8 mouse cellular contexts compared by ENCODE assay signal in the genomic region with DNA sequence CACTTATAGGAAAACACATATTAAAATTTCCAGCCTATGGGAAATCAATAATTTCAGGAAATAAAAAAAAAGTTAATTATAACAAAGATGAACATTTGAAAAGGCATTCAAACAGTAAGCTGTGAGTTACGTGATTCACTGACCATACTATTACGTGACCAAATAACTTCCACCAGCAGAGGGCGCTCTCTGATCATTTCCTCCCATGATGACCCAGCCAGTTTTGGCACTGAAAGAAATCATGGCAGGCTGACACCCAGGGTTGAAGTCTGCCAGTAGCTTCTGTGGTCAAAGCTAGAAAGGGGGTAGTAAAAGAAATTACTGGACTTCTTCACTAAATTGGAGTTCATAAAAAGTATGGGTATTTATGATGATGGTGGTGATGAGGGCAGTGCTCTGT. TPM values are rescaled to one million over a fixed set of nuclear protein-coding genes. Genes with fewer than 3 reads are reported as not detected.
A peak's percentile ranks its signal among the peaks of the same experiment; 100 is the strongest.
DNase-seq lines count a peak whose midpoint lies in the region; ATAC-seq and TF ChIP-seq lines count a peak whose summit lies in the region.

No protein-coding gene starts in this region.

- peak; percentile 84 for DNase-seq in adrenal gland, postnatal 25 days
- DNase-seq in embryonic facial prominence, embryonic 14.5 days (ENCODE audit: low spot score): peak; percentile 82
- peak; percentile 75 for DNase-seq in heart, postnatal 0 days (ENCODE audit: low spot score)
- peak; percentile 89 to 91 for DNase-seq in layer of hippocampus, postnatal 10 days (ENCODE audit: low spot score in 2 of 2)
- DNase-seq in skeletal muscle tissue, adult 2 months (ENCODE audit: low read depth, low spot score): peak; percentile 42

- no peaks in the 10 kb centered on the region for H3K27me3 ChIP-seq in E14TG2a.4 (ENCODE audit: insufficient read depth, low read length)
- no peaks in the 10 kb centered on the region for H3K27me3 ChIP-seq in embryonic facial prominence, embryonic 14.5 days (replicated peaks; ENCODE audit: control insufficient read depth, insufficient read depth, low read length)
- H3K27me3 ChIP-seq in heart, postnatal 0 days (ENCODE audit: control insufficient read depth, insufficient read depth, low read length): no peaks in the 10 kb centered on the region

- no peaks in the 10 kb centered on the region for H3K36me3 ChIP-seq in E14TG2a.4 (ENCODE audit: insufficient read depth, low read length)
- no peaks in the 10 kb centered on the region for H3K36me3 ChIP-seq in embryonic facial prominence, embryonic 14.5 days (ENCODE audit: control insufficient read depth, insufficient read depth, low read length)
- no peaks in the 10 kb centered on the region for H3K36me3 ChIP-seq in heart, postnatal 0 days (replicated peaks; ENCODE audit: control insufficient read depth, insufficient read depth, low read length)

- peak; percentile 47; the same call in 1 of the 2 replicates for ATAC-seq in embryonic facial prominence, embryonic 14.5 days (ENCODE audit: low read depth)
- ATAC-seq in heart, postnatal 0 days (ENCODE audit: insufficient read depth, low read depth): peak; percentile 62; the same call in 1 of the 2 replicates
- peak; percentile 52; the same call in 1 of the 2 replicates for ATAC-seq in megakaryocyte-erythroid progenitor cell, adult 5-6 weeks (replicated peaks; ENCODE audit: low FRiP score, low TSS enrichment, poor library complexity, severe bottlenecking)
- no peak for ATAC-seq in activated CD4-positive, CD25-positive, alpha-beta regulatory T cell, adult 4 months

- WGBS in embryonic facial prominence, embryonic 14.5 days: 11% methylated on average over 3 of the region's 3 CpGs
- WGBS in heart, postnatal 0 days: 12% methylated on average over 3 of the region's 3 CpGs

- TF ChIP-seq CTCF in E14TG2a.4 (conservative IDR thresholded peaks at IDR 0.05; ENCODE audit: low read length): peak; percentile 74
- peak; percentile 96 for TF ChIP-seq CTCF in heart, postnatal 0 days (IDR thresholded peaks at IDR 0.05; ENCODE audit: low read depth)

- no peaks in the 10 kb centered on the region for H3K9me3 ChIP-seq in E14TG2a.4 (ENCODE audit: low read length)
- H3K9me3 ChIP-seq in embryonic facial prominence, embryonic 14.5 days (ENCODE audit: control insufficient read depth, low read length): no peaks in the 10 kb centered on the region
- H3K9me3 ChIP-seq in heart, postnatal 0 days (replicated peaks; ENCODE audit: control insufficient read depth, low read length): no peaks in the 10 kb centered on the region

- peaks cover 29% of the 10 kb centered on the region for H3K4me1 ChIP-seq in E14TG2a.4 (replicated peaks; ENCODE audit: low read depth, low read length)
- H3K4me1 ChIP-seq in embryonic facial prominence, embryonic 14.5 days (ENCODE audit: control insufficient read depth, insufficient read depth, low read length): 0 out of 2 replicates have a peak, but pooled peaks cover 4% of the 10 kb centered on the region
- H3K4me1 ChIP-seq in heart, postnatal 0 days (ENCODE audit: control insufficient read depth, insufficient read depth): no peaks in the 10 kb centered on the region

- no peak overlapping the region for H3K9ac ChIP-seq in embryonic facial prominence, embryonic 14.5 days (ENCODE audit: low read depth, low read length)
- H3K9ac ChIP-seq in heart, postnatal 0 days (replicated peaks; ENCODE audit: low read depth, low read length): no peak overlapping the region

- no peak overlapping the region for H3K27ac ChIP-seq in embryonic facial prominence, embryonic 14.5 days (replicated peaks; ENCODE audit: low read depth, low read length)
- no peak overlapping the region for H3K27ac ChIP-seq in heart, postnatal 0 days (ENCODE audit: low read depth)

- H3K4me2 ChIP-seq in embryonic facial prominence, embryonic 14.5 days (ENCODE audit: low read depth, low read length): no peak overlapping the region
- no peak overlapping the region for H3K4me2 ChIP-seq in heart, postnatal 0 days (ENCODE audit: low read depth, low read length)

- no peak for TF ChIP-seq EP300 in heart, postnatal 0 days (IDR thresholded peaks at IDR 0.05; ENCODE audit: low read depth)

- H3K4me3 ChIP-seq in E14TG2a.4 (replicated peaks; ENCODE audit: low read length): no peak overlapping the region
- no peak overlapping the region for H3K4me3 ChIP-seq in embryonic facial prominence, embryonic 14.5 days (ENCODE audit: low read depth, low read length)
- no peak overlapping the region for H3K4me3 ChIP-seq in heart, postnatal 0 days (ENCODE audit: low read depth, low read length)

RNA-seq across cellular contexts. Expression of gene Fam81a, which starts 33.1 kb away (rescaled TPM):
- total RNA-seq in adrenal gland, postnatal 25 days (2021): 4.0 and 4.1 TPM in 2 replicates
- polyA plus RNA-seq in embryonic facial prominence, embryonic 14.5 days (2014; fragmentation: Nextera tagmentation; extraction: Ambion mirVana): 7.3 and 8.8 TPM in 2 replicates
- 24.8 and 28.2 TPM in 2 replicates for total RNA-seq in heart, postnatal 0 days (2014; rRNA removed; ENCODE audit: low replicate concordance)
- 19.8 and 22.3 TPM in 2 replicates for polyA plus RNA-seq in heart, postnatal 0 days (2015; fragmentation: Nextera tagmentation; extraction: Ambion mirVana)
- total RNA-seq in layer of hippocampus, postnatal 10 days (2021): 100 to 1,000 TPM; 109 to 116 TPM
- not detected in 2 replicates for total RNA-seq in megakaryocyte-erythroid progenitor cell, adult 5-6 weeks (2014; fragmentation: Nextera tagmentation)
- not detected in 2 replicates for total RNA-seq in megakaryocyte-erythroid progenitor cell, adult 5-6 weeks (2017)
- polyA plus RNA-seq in activated CD4-positive, CD25-positive, alpha-beta regulatory T cell, adult 4 months (2017; shearing (Covaris generic)): 1 to 10 TPM in 1 of 2 experiments, under 1 TPM in 1; 0.52 to 1.5 TPM
